Mouse (Mus musculus) kidney, adult 2 months (tissue): ENCODE measurements at regions not wholly inside any gene's neighbourhood (a gene's known extent, or its start where the extent isn't known, plus 50 kb on each side); places are given as distances from the start of the nearest gene placed in this dataset.

Source experiments
- DNase-seq: peaks from one replicate; pipeline ENCODE4 v3.0.0; 2021
- H3K27ac ChIP-seq: fragments of 200-500 bp; 2 replicates; pipeline ENCODE4 v1.5.1; 2012; ENCODE audit warnings: low read depth, low read length, control low read depth, inconsistent platforms; ENCODE audit not compliant: insufficient read depth
- H3K27me3 ChIP-seq: fragments of 200-500 bp; replicated peaks from 2 replicates; pipeline ENCODE4 v1.6.1; 2012; ENCODE audit warnings: mild to moderate bottlenecking, moderate library complexity, low read length, inconsistent platforms; ENCODE audit not compliant: control insufficient read depth, insufficient read depth
- H3K36me3 ChIP-seq: fragments of 200-500 bp; 2 replicates; pipeline ENCODE4 v1.6.1; 2012; ENCODE audit warnings: mild to moderate bottlenecking, moderate library complexity, low read length, inconsistent platforms; ENCODE audit not compliant: control insufficient read depth, insufficient read depth
- H3K4me1 ChIP-seq: fragments of 200-500 bp; 2 replicates; pipeline ENCODE4 v1.6.1; 2011; ENCODE audit warnings: low read length; ENCODE audit not compliant: control insufficient read depth, insufficient read depth
- H3K4me3 ChIP-seq: fragments of 200-500 bp; 2 replicates; pipeline ENCODE4 v1.5.1; 2011; ENCODE audit warnings: mild to moderate bottlenecking, low read depth, low read length, control low read depth; ENCODE audit not compliant: insufficient read depth
- CTCF ChIP-seq: fragments of 200-500 bp; conservative IDR thresholded peaks from 2 replicates; pipeline ENCODE4 v1.5.1; 2011; ENCODE audit warnings: low read depth, mild to moderate bottlenecking, control low read depth, low read length, moderate library complexity, mixed read lengths; ENCODE audit not compliant: insufficient read depth, insufficient read length
- POLR2A ChIP-seq: fragments of 200-500 bp; IDR thresholded peaks from one replicate; pipeline ENCODE4 v1.6.1; 2011; ENCODE audit warnings: low read depth, low read length, control low read depth
- WGBS: fragments of 180-500 bp; shearing (Covaris S2); methylation state at CpG from one replicate; pipeline ENCODE4 v1.1.7; 2018; 5-methylcytosine and 5-hydroxymethylcytosine counted together

- Histone ChIP-seq H3K36me3 (no peaks in the 10 kb centered on the region), H3K4me1 (no peaks in the 10 kb centered on the region), H3K27ac (no peak overlapping the region), H3K4me3 (no peak overlapping the region), H3K27me3 (no peaks in the 10 kb centered on the region; the same call in 1 of the 2 replicates)
- TF ChIP-seq POLR2A: no peak
- no peak for DNase-seq
- WGBS: 91% methylated on average over 4 of the region's 4 CpGs
Observed at GRCm38 (mm10) chr2:70899056-70899455, 73.5 kb upstream of the Tlk1 start.

- Histone ChIP-seq H3K4me3 (no peak overlapping the region), H3K36me3 (no peaks in the 10 kb centered on the region), H3K27ac (no peak overlapping the region), H3K27me3 (no peaks in the 10 kb centered on the region; the same call in 1 of the 2 replicates), H3K4me1 (no peaks in the 10 kb centered on the region)
- no peak for TF ChIP-seq POLR2A
- no peak for TF ChIP-seq CTCF
- no peak for DNase-seq
- WGBS: 84% methylated on average over 9 of the region's 9 CpGs
Observed at GRCm38 (mm10) chr2:70898396-70898795, 72.9 kb upstream of the Tlk1 start.

DNA sequence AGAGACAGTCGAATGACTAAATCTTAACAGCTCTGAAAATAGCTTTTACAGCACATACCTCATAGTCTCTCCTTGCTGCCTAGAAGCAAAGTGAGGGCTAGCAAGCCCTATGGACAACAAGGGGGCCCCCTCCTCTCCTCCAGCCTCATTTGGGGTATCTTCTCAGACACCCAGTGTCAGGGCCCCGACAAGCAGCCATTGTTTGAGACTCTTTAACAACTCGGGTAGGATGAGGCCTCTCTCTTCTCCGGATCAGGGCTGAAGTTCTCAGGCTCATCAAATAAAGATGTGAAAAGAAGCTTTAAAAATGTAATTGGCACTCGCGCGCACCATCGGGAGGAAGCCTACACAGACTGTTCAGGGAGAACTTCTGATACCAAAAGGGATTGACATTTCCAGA lies 71.8 kb upstream of the Tlk1 start:
- no peaks in the 10 kb centered on the region; the same call in 1 of the 2 replicates for H3K27me3 ChIP-seq
- TF ChIP-seq POLR2A (no peak), CTCF (no peak)
- WGBS: 89% methylated on average over 8 of the region's 8 CpGs
- H3K27ac ChIP-seq: no peak overlapping the region
- H3K4me1 ChIP-seq: no peaks in the 10 kb centered on the region
- H3K4me3 ChIP-seq: no peak overlapping the region
- DNase-seq: no peak
- H3K36me3 ChIP-seq: no peaks in the 10 kb centered on the region

DNA sequence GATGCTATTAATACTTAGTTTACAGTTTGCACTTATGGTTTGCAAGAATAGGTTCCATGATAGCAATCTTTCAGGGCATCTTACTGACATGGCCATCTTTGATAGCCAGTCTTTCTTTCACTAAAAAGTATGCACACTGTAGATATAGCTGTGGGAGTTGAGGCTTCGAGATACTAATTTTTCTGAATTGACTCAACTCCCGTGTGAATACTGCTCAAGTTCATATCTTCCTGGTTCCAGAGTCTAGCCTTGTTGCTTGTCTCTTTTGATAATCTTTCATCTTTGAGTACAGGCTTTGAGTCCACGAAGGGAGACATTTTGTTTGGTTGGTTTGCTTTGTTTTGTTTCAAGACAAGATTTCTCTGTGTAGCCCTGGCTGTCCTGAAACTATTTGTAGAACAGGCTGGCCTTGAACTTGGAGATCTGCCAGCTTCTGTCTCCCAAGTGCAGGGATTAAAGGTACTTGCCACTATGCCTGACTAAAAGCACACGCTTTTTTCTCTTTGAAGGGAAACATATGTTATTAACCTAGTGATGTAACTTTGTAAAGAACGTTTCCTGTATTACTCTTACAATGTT lies 64.1 kb upstream of the Tlk1 start:
- no peak overlapping the region for H3K27ac ChIP-seq
- peak; percentile 46 for DNase-seq
- no peaks in the 10 kb centered on the region for H3K4me1 ChIP-seq
- WGBS: 59% methylated on average over 5 of the region's 5 CpGs
- H3K27me3 ChIP-seq: no peaks in the 10 kb centered on the region
- no peak for TF ChIP-seq POLR2A
- no peak for TF ChIP-seq CTCF
- no peak overlapping the region for H3K4me3 ChIP-seq
- no peaks in the 10 kb centered on the region for H3K36me3 ChIP-seq

DNA sequence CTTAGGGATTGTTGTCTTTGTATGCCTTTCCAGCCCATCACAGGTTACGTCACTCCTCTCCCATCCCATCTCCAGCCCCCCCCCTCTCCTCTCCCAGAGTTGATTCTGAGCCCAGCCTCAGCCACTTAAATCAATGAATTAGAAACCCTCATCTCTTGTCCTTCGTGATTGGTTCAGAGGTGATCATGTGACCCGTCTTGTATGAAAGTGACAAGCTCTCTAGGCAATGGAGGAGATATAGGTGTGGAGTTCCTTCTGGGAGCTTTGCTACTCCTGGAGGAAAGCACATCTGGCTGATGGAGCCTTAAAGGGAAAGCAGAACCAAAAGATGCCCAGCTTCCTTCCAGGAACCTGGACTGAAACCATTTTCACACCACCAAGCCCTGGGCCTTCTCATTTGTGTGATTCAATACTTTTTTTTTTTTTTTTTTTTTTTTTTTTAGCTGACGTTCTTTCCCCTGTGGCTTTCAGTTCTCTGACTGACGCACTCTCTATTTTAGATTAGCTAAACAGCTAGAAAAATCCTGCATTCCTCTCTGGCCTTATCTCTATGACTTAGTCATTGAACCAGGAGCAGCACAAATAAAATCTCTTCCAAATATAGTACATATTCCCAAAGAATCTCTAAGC lies 63.4 kb upstream of the Tlk1 start:
- DNase-seq: no peak
- H3K4me1 ChIP-seq: no peaks in the 10 kb centered on the region
- no peaks in the 10 kb centered on the region for H3K27me3 ChIP-seq
- no peak overlapping the region for H3K4me3 ChIP-seq
- no peaks in the 10 kb centered on the region for H3K36me3 ChIP-seq
- H3K27ac ChIP-seq: no peak overlapping the region
- TF ChIP-seq CTCF (no peak), POLR2A (no peak)
- 80% methylated on average over 5 of the region's 5 CpGs for WGBS

DNA sequence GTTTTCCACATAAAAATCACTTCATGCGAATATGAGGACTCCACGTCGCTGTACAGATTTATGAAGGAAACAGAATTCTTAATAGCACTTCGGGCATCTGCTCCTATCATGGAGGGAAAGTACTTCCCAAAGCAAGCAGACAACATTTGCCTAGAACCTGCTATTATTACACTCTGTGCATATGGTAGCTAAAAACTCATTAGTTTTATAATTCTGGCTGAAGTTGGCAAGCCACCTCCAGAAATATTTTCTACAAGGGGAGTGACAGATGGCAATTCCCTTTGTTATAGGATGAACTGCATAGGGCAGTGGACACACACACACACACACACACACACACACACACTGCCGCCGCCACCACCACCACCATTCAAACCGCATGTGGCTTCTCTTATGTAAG lies 61.3 kb upstream of the Tlk1 start:
- no peaks in the 10 kb centered on the region for H3K27me3 ChIP-seq
- no peaks in the 10 kb centered on the region for H3K4me1 ChIP-seq
- no peak overlapping the region for H3K27ac ChIP-seq
- WGBS: 90% methylated on average over 7 of the region's 7 CpGs
- H3K4me3 ChIP-seq: no peak overlapping the region
- TF ChIP-seq POLR2A (no peak), CTCF (no peak)
- no peak for DNase-seq
- no peaks in the 10 kb centered on the region for H3K36me3 ChIP-seq

- no peak for DNase-seq
- Histone ChIP-seq H3K27me3 (no peaks in the 10 kb centered on the region), H3K27ac (no peak overlapping the region), H3K4me1 (no peaks in the 10 kb centered on the region), H3K4me3 (no peak overlapping the region), H3K36me3 (no peaks in the 10 kb centered on the region)
- 77% methylated on average over 6 of the region's 6 CpGs for WGBS
- TF ChIP-seq CTCF (no peak), POLR2A (no peak)
Observed at GRCm38 (mm10) chr2:70885674-70886073, 60.1 kb upstream of the Tlk1 start.
